ENCODE assay signal across 29 mouse cellular contexts in genomic region chr17:8244124-8244523, GRCm38 (mm10). TPM values are rescaled to one million over a fixed set of nuclear protein-coding genes. Genes with fewer than 3 reads are reported as not detected.
A peak's percentile ranks its signal among the peaks of the same experiment; 100 is the strongest.
DNase-seq lines count a peak whose midpoint lies in the region; ATAC-seq and TF ChIP-seq lines count a peak whose summit lies in the region.
"Had no signal": no experiment of that assay in that cellular context is flagged by ENCODE, and none has a peak within 500 bp of the region (broad histone marks: within the 10 kb centered on the region; RNA-seq: fewer than 3 reads in every experiment).

No protein-coding gene starts in this region.

- H3K4me3 ChIP-seq in lung, postnatal 0 days (ENCODE audit: low read depth, low read length): no peak overlapping the region
- no peak overlapping the region for H3K4me3 ChIP-seq in lung, adult 2 months (replicated peaks; ENCODE audit: extremely low read depth, low read depth, low read length)
- H3K4me3 ChIP-seq in gastrocnemius, adult 2 months: no peak overlapping the region
- H3K4me3 ChIP-seq: embryonic facial prominence, embryonic 15.5 days; erythroblast, embryonic 14.5 days; forebrain, embryonic 15.5 days; heart, adult 2 months; heart, embryonic 15.5 days; hindbrain, embryonic 13.5 days had no signal

- no peak overlapping the region for H3K27ac ChIP-seq in lung, postnatal 0 days (ENCODE audit: low read length)
- no peak overlapping the region for H3K27ac ChIP-seq in gastrocnemius, adult 2 months
- H3K27ac ChIP-seq: embryonic facial prominence, embryonic 15.5 days; forebrain, embryonic 15.5 days; heart, adult 2 months; heart, embryonic 15.5 days; hindbrain, embryonic 13.5 days had no signal

- intact Hi-C loops in gastrocnemius, adult 2 months (cut with DNase I): no loop called here
- intact Hi-C loops in gastrocnemius, postnatal 36 days (cut with DNase I): no loop called here

- H3K4me2 ChIP-seq in lung, postnatal 0 days (replicated peaks; ENCODE audit: low read depth, low read length): no peak overlapping the region
- H3K4me2 ChIP-seq: embryonic facial prominence, embryonic 15.5 days; forebrain, embryonic 15.5 days; heart, embryonic 11.5 days; heart, embryonic 15.5 days; hindbrain, embryonic 13.5 days had no signal

- H3K9ac ChIP-seq in lung, postnatal 0 days (replicated peaks; ENCODE audit: low read depth): no peak overlapping the region
- H3K9ac ChIP-seq: embryonic facial prominence, embryonic 15.5 days; forebrain, embryonic 15.5 days; heart, embryonic 15.5 days; hindbrain, embryonic 13.5 days had no signal

- TF ChIP-seq EP300 in lung, postnatal 0 days (IDR thresholded peaks at IDR 0.05): peak; percentile 41; the same call in 1 of the 2 replicates

- no peaks in the 10 kb centered on the region for H3K9me3 ChIP-seq in lung, postnatal 0 days (ENCODE audit: low read length)
- H3K9me3 ChIP-seq: embryonic facial prominence, embryonic 15.5 days; forebrain, embryonic 15.5 days; heart, embryonic 15.5 days; hindbrain, embryonic 13.5 days had no signal

- H3K36me3 ChIP-seq in lung, postnatal 0 days (ENCODE audit: insufficient read depth, low read length): no peaks in the 10 kb centered on the region
- H3K36me3 ChIP-seq: embryonic facial prominence, embryonic 15.5 days; forebrain, embryonic 15.5 days; heart, embryonic 15.5 days; hindbrain, embryonic 13.5 days had no signal

- DNase-seq in lung, postnatal 0 days (ENCODE audit: low spot score): peak; percentile 69
- no peak for DNase-seq in lung, adult 2 months
- peak; percentile 17 for DNase-seq in R1 (ENCODE audit: low read depth, low spot score)
- peak; percentile 7 for DNase-seq in lung, postnatal 14 days
- no peak for DNase-seq in urinary bladder, postnatal 4 days (ENCODE audit: low spot score in 2 of 2)
- DNase-seq in gastrocnemius, adult 2 months: no peak
- DNase-seq in gastrocnemius, postnatal 36 days: no peak
- DNase-seq: adrenal gland, adult 8-10 months; cerebellum, adult 11 months; cerebellum, adult 8-10 months; cerebellum, postnatal 14 days; embryo, embryonic 11 days; gastrocnemius, postnatal 10 days; heart, adult 2 months; heart, postnatal 14 days had no signal

- H3K27me3 ChIP-seq in lung, postnatal 0 days (replicated peaks; ENCODE audit: insufficient read depth, low read length): no peaks in the 10 kb centered on the region
- H3K27me3 ChIP-seq: embryonic facial prominence, embryonic 15.5 days; forebrain, embryonic 15.5 days; hindbrain, embryonic 13.5 days had no signal

- 33% methylated on average over 2 of the region's 2 CpGs for WGBS in lung, postnatal 0 days
- WGBS in lung, adult 2 months: 45% methylated on average over 2 of the region's 2 CpGs

- no peak for TF ChIP-seq POLR2A in lung, adult 2 months (IDR thresholded peaks at IDR 0.05; ENCODE audit: borderline replicate concordance, extremely low read depth, low read depth, low read length)

- H3K4me1 ChIP-seq in lung, postnatal 0 days (ENCODE audit: insufficient read depth, low read depth, low read length): no peaks in the 10 kb centered on the region
- H3K4me1 ChIP-seq in lung, adult 2 months (ENCODE audit: control insufficient read depth, insufficient read depth, low read length): peaks cover 4% of the 10 kb centered on the region; the same call in 1 of the 2 replicates
- H3K4me1 ChIP-seq: embryonic facial prominence, embryonic 15.5 days; forebrain, embryonic 15.5 days; heart, embryonic 15.5 days; hindbrain, embryonic 13.5 days had no signal

- TF ChIP-seq CTCF in lung, postnatal 0 days (IDR thresholded peaks at IDR 0.05): no peak
- no peak for TF ChIP-seq CTCF in lung, adult 2 months (IDR thresholded peaks at IDR 0.05; ENCODE audit: insufficient read depth, low read length)
- no peak for TF ChIP-seq CTCF in gastrocnemius, adult 2 months (IDR thresholded peaks at IDR 0.05)

- ATAC-seq in lung, postnatal 0 days: peak; percentile 81
- ATAC-seq: forebrain, embryonic 15.5 days; Patski had no signal

RNA-seq across cellular contexts. Expression of gene Ccr6, which starts 8.3 kb away (rescaled TPM):
- polyA plus RNA-seq in lung, postnatal 0 days (2015; fragmentation: Nextera tagmentation; extraction: Ambion mirVana): 0.38 and 0.56 TPM in 2 replicates
- 2.4 and 4.8 TPM in 2 replicates for polyA plus RNA-seq in lung, adult 2 months (2012; rRNA removed)
- not detected for total RNA-seq in gastrocnemius, adult 2 months (2021)
- not detected for total RNA-seq in gastrocnemius, postnatal 36 days (2021)
- total RNA-seq: adrenal gland, postnatal 4 days; common myeloid progenitor, adult 5-6 weeks; gastrocnemius, postnatal 10 days; heart, adult 2 months; heart, postnatal 14 days; hematopoietic stem cell, adult 5-6 weeks had no signal
- polyA plus RNA-seq: brain, embryonic 14.5 days; C2C12; embryonic facial prominence, embryonic 11.5 days; embryonic facial prominence, embryonic 15.5 days; erythroblast, embryonic 14.5 days; forebrain, embryonic 11.5 days; forebrain, embryonic 15.5 days; heart, embryonic 11.5 days; hindbrain, embryonic 13.5 days; Patski had no signal

RNA-seq across cellular contexts. Expression of gene Mpc1, which starts 38.6 kb away (rescaled TPM):
- 283 and 288 TPM in 2 replicates for polyA plus RNA-seq in lung, postnatal 0 days (2015; fragmentation: Nextera tagmentation; extraction: Ambion mirVana)
- 68.3 and 103 TPM in 2 replicates for polyA plus RNA-seq in lung, adult 2 months (2012; rRNA removed)
- total RNA-seq in gastrocnemius, adult 2 months (2021): 100 to 1,000 TPM; 440 to 533 TPM
- 100 to 1,000 TPM; 378 to 448 TPM for total RNA-seq in gastrocnemius, postnatal 36 days (2021)

Comparison
In these comparisons a context has a peak if more than half of its experiments do, and no peak if none do; other contexts are left out.
1. DNase-seq: peak in lung, postnatal 0 days (single experiment), R1 (single experiment) and lung, postnatal 14 days (single experiment); none in lung, adult 2 months (single experiment), urinary bladder, postnatal 4 days (0 of 2), gastrocnemius, adult 2 months (single experiment) and gastrocnemius, postnatal 36 days (0 of 2).